Mouse (Mus musculus): ENCODE measurements around the gene Gsn.

DNA sequence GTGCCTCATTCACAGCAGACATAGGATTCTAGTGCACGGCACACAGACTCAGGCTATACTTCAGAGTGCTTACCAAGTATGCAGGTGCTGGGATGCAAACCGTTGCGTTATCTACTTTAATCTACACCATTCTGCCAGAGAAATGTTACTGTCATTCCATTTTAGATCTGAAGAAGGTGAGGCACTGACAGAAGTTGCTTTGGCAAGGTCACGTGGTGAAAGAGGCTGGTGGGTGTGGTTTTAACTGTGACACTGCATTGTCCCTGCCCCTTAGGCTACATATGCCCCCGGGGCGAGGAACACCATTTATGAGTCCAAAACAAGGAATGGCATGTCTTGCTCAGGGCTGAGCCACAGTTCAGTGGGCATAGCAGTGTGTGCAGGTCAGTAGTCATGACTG, 16.7 kb downstream of the Gsn start:
- TF ChIP-seq KAT2A (IDR thresholded peaks at IDR 0.05; ENCODE audit: insufficient replicate concordance, low read length) (no peak), POLR2AphosphoS2 (IDR thresholded peaks at IDR 0.05; ENCODE audit: low read depth, low read length) (no peak), CHD2 (IDR thresholded peaks at IDR 0.05; ENCODE audit: low read length) (no peak), EP300 (IDR thresholded peaks at IDR 0.05; ENCODE audit: low read length) (no peak), POLR2A (IDR thresholded peaks at IDR 0.05; ENCODE audit: low read depth, low read length) (no peak), TCF12 (IDR thresholded peaks at IDR 0.05; ENCODE audit: low read depth, low read length) (no peak)
